Mouse (Mus musculus): ENCODE data around the gene Il12rb2. TPM values are rescaled to one million over a fixed set of nuclear protein-coding genes. Genes with fewer than 3 reads are reported as not detected.

Il12rb2 gene
- total RNA-seq, 1 experiment = 0.58 TPM

GRCm38 (mm10) chr6:67268983-67269382, 107.0 kb downstream of the Il12rb2 start:
- TF ChIP-seq ZC3H11A (IDR thresholded peaks at IDR 0.05; ENCODE audit: borderline replicate concordance, low read depth, low read length) (no peak), MAFK (IDR thresholded peaks at IDR 0.05; ENCODE audit: insufficient read depth, low read depth, low read length) (no peak), HCFC1 (IDR thresholded peaks at IDR 0.05; ENCODE audit: borderline replicate concordance, insufficient read depth, low read length) (no peak), ZNF384 (IDR thresholded peaks at IDR 0.05; ENCODE audit: low read depth, low read length) (no peak), CHD2 (IDR thresholded peaks at IDR 0.05; ENCODE audit: low read depth, low read length) (no peak)
- in situ Hi-C loops (cut with MboI; ENCODE audit: low sequenced_read_pairs in 2 of 2, unreplicated experiment in 2 of 2) = no loop called here
- Histone ChIP-seq H3K4me1 (ENCODE audit: control insufficient read depth in 2 of 2, insufficient read depth in 2 of 2, low read length in 2 of 2, poor library complexity in 1 of 2) (no peaks in the 10 kb centered on the region; a peak in 1 of 4 replicates), H3K4me3 (ENCODE audit: insufficient read depth in 1 of 2, low read depth in 1 of 2, low read length in 2 of 2, poor library complexity in 1 of 2, severe bottlenecking in 1 of 2) (peak overlapping the region; percentile 71 to 79), H3K9ac (ENCODE audit: insufficient read depth, low read depth, low read length, poor library complexity, severe bottlenecking) (no peak overlapping the region), H3K27ac (ENCODE audit: insufficient read depth, low read depth, low read length, poor library complexity, severe bottlenecking) (no peak overlapping the region), H3K9me3 (ENCODE audit: control insufficient read depth, insufficient read depth, low read depth, low read length) (no peaks in the 10 kb centered on the region), H3K36me3 (ENCODE audit: control insufficient read depth, insufficient read depth, low read length, poor library complexity, severe bottlenecking) (peaks cover 18% of the 10 kb centered on the region)
- DNase-seq (ENCODE audit: low read depth, low spot score) = no peak

GRCm38 (mm10) chr6:67268245-67268612, 107.8 kb downstream of the Il12rb2 start:
- no peak for TF ChIP-seq HCFC1 (IDR thresholded peaks at IDR 0.05; ENCODE audit: borderline replicate concordance, insufficient read depth, low read length)
- no peak for TF ChIP-seq ZNF384 (IDR thresholded peaks at IDR 0.05; ENCODE audit: low read depth, low read length)
- no peak for TF ChIP-seq CHD2 (IDR thresholded peaks at IDR 0.05; ENCODE audit: low read depth, low read length)
- no peak for TF ChIP-seq MAFK (IDR thresholded peaks at IDR 0.05; ENCODE audit: insufficient read depth, low read depth, low read length)
- TF ChIP-seq ZC3H11A (IDR thresholded peaks at IDR 0.05; ENCODE audit: borderline replicate concordance, low read depth, low read length) = no peak
- in situ Hi-C loops (cut with MboI; ENCODE audit: low sequenced_read_pairs in 2 of 2, unreplicated experiment in 2 of 2) = no loop called here

GRCm38 (mm10) chr6:67267408-67268244, 108.4 kb downstream of the Il12rb2 start:
- H3K27ac ChIP-seq (ENCODE audit: insufficient read depth, low read depth, low read length, poor library complexity, severe bottlenecking) = peak overlapping the region; percentile 95
- TF ChIP-seq ZC3H11A (IDR thresholded peaks at IDR 0.05; ENCODE audit: borderline replicate concordance, low read depth, low read length) = no peak
- TF ChIP-seq HCFC1 (IDR thresholded peaks at IDR 0.05; ENCODE audit: borderline replicate concordance, insufficient read depth, low read length) = 0 out of 2 replicates have a peak, but pooled peaks have one; percentile 5
- in situ Hi-C loops (cut with MboI; ENCODE audit: low sequenced_read_pairs in 2 of 2, unreplicated experiment in 2 of 2) = no loop called here
- H3K4me3 ChIP-seq (ENCODE audit: insufficient read depth in 1 of 2, low read depth in 1 of 2, low read length in 2 of 2, poor library complexity in 1 of 2, severe bottlenecking in 1 of 2) = peak overlapping the region; percentile 79 to 98
- peaks cover 14% of the 10 kb centered on the region for H3K36me3 ChIP-seq (ENCODE audit: control insufficient read depth, insufficient read depth, low read length, poor library complexity, severe bottlenecking)
- peak; percentile 47 for DNase-seq (ENCODE audit: low read depth, low spot score)
- no peaks in the 10 kb centered on the region for H3K9me3 ChIP-seq (ENCODE audit: control insufficient read depth, insufficient read depth, low read depth, low read length)
- H3K9ac ChIP-seq (ENCODE audit: insufficient read depth, low read depth, low read length, poor library complexity, severe bottlenecking) = peak overlapping the region; percentile 100
- H3K4me1 ChIP-seq (ENCODE audit: control insufficient read depth in 2 of 2, insufficient read depth in 2 of 2, low read length in 2 of 2, poor library complexity in 1 of 2) = no peaks in the 10 kb centered on the region; a peak in 1 of 4 replicates

More at GRCm38 (mm10) chr6:67268245-67268612, 107.8 kb downstream of the Il12rb2 start:
- H3K4me3 ChIP-seq (ENCODE audit: insufficient read depth in 1 of 2, low read depth in 1 of 2, low read length in 2 of 2, poor library complexity in 1 of 2, severe bottlenecking in 1 of 2) = peak overlapping the region; percentile 79 to 98
- H3K4me1 ChIP-seq (ENCODE audit: control insufficient read depth in 2 of 2, insufficient read depth in 2 of 2, low read length in 2 of 2, poor library complexity in 1 of 2) = no peaks in the 10 kb centered on the region; a peak in 1 of 4 replicates
- H3K36me3 ChIP-seq (ENCODE audit: control insufficient read depth, insufficient read depth, low read length, poor library complexity, severe bottlenecking) = peaks cover 18% of the 10 kb centered on the region
- peak overlapping the region; percentile 95; the same call in 1 of the 2 replicates for H3K27ac ChIP-seq (ENCODE audit: insufficient read depth, low read depth, low read length, poor library complexity, severe bottlenecking)
- DNase-seq (ENCODE audit: low read depth, low spot score) = no peak
- H3K9me3 ChIP-seq (ENCODE audit: control insufficient read depth, insufficient read depth, low read depth, low read length) = no peaks in the 10 kb centered on the region
- H3K9ac ChIP-seq (ENCODE audit: insufficient read depth, low read depth, low read length, poor library complexity, severe bottlenecking) = peak overlapping the region; percentile 100

DNA sequence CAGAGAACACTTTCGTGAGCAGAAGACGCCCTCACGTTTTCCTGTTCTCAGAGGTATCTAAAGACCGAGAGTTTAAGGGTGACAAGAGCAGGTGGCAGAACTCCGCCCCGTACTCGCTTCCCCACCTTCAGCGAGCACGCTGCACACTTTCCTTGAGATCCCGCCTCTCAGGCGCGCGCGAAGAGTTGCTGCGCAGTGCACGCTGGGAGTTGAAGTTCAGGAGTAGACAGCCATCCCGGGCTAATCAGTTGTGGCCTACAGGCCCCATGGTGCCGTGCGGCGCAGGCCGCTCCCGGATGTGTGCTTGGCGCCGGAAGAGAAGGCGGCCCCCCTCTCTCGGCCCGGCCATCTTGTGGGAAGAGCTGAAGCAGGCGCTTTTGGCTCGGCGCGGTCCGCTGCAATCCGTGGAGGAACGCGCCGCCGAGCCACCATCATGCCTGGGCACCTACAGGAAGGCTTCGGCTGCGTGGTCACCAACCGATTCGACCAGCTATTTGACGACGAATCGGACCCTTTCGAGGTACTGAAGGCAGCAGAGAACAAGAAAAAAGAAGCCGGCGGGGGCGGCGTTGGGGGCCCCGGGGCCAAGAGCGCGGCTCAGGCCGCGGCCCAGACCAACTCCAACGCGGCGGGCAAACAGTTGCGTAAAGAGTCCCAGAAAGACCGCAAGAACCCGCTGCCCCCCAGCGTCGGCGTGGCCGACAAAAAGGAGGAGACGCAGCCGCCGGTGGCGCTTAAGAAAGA, 109.2 kb downstream of the Il12rb2 start:
- Histone ChIP-seq H3K36me3 (ENCODE audit: control insufficient read depth, insufficient read depth, low read length, poor library complexity, severe bottlenecking) (peaks cover 12% of the 10 kb centered on the region), H3K4me3 (ENCODE audit: insufficient read depth in 1 of 2, low read depth in 1 of 2, low read length in 2 of 2, poor library complexity in 1 of 2, severe bottlenecking in 1 of 2) (peak overlapping the region; percentile 79 to 98), H3K9me3 (ENCODE audit: control insufficient read depth, insufficient read depth, low read depth, low read length) (no peaks in the 10 kb centered on the region), H3K27ac (ENCODE audit: insufficient read depth, low read depth, low read length, poor library complexity, severe bottlenecking) (peak overlapping the region; percentile 95), H3K4me1 (ENCODE audit: control insufficient read depth in 2 of 2, insufficient read depth in 2 of 2, low read length in 2 of 2, poor library complexity in 1 of 2) (no peaks in the 10 kb centered on the region; a peak in 1 of 4 replicates), H3K9ac (ENCODE audit: insufficient read depth, low read depth, low read length, poor library complexity, severe bottlenecking) (peak overlapping the region; percentile 100)
- peak; percentile 96 for DNase-seq (ENCODE audit: low read depth, low spot score)
- TF ChIP-seq HCFC1 (IDR thresholded peaks at IDR 0.05; ENCODE audit: borderline replicate concordance, insufficient read depth, low read length) (peak; percentile 96), ZNF384 (IDR thresholded peaks at IDR 0.05; ENCODE audit: low read depth, low read length) (0 out of 2 replicates have a peak, but pooled peaks have one; percentile 8), MAFK (IDR thresholded peaks at IDR 0.05; ENCODE audit: insufficient read depth, low read depth, low read length) (no peak), ZC3H11A (IDR thresholded peaks at IDR 0.05; ENCODE audit: borderline replicate concordance, low read depth, low read length) (no peak), CHD2 (IDR thresholded peaks at IDR 0.05; ENCODE audit: low read depth, low read length) (peak; percentile 93)
- in situ Hi-C loops (cut with MboI; ENCODE audit: low sequenced_read_pairs in 2 of 2, unreplicated experiment in 2 of 2) = no loop called here
